Mouse (Mus musculus): ENCODE results near the gene Limd2.
"Not testable (repeated sequence)": the region's sequence is repeated elsewhere in the genome, so short reads cannot be mapped to it uniquely, and the experiment has no call there.

Limd2 gene

GRCm38 (mm10) chr11:106160841-106161721, at the start of gene Limd2, which contains the start of gene Gm10840:
TSS of gene Limd2 (minus strand) at chr11:106160860.
TSS of gene Gm10840 (plus strand) at chr11:106160850.
- peak; percentile 68 for DNase-seq (ENCODE audit: low spot score)

GRCm38 (mm10) chr11:106202123-106202465, 41.4 kb upstream of the Limd2 start, which contains the start of gene Strada:
TSS of gene Strada (minus strand) at chr11:106202168.
- DNase-seq (ENCODE audit: low spot score) = no peak

- DNase-seq (ENCODE audit: low spot score) = no peak
These were observed 40.9 kb upstream of the Limd2 start for GRCm38 (mm10) chr11:106201337-106202122.

DNA sequence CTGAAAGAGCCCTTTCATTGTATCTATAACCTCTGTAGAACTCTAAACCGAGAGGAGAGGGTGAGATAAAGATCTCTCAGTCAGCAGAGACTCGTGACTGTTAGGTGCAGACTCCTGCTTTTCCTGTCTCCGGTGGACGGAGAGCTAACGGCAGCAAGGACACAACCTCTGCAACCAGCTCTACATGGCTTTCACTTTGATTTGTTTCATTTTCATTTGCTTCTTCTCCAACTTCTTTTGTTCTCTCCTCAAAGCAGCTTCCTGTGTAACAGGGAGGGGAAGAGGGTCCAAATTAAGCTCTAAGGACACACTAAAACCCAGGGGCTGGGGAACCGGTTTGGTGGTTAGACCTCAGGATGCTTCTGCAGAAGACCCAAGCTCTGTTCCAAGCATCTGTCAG, 40.1 kb upstream of the Limd2 start:
- DNase-seq (ENCODE audit: low spot score) = no peak

DNA sequence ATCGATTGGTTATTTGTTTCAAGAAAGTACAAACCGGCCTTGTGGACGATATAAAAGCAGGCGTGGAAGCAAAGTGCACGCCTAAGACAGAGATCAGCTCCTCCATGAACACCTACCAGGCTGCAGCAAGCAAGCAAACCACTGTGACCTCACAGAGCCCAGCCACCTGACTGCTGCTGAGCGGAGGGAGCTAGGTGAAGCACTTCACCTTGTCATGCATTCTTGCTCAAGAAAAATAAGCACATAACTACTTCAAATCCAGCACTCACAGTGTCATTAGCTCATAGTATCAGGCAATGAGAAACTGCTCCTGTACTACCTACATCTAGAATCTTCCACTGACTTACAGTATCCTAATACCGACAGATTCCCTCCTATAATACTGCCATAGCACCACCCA, 39.3 kb upstream of the Limd2 start:
- not testable (repeated sequence) for DNase-seq (ENCODE audit: low spot score)

GRCm38 (mm10) chr11:106198277-106198676, 37.6 kb upstream of the Limd2 start:
- no peak for DNase-seq (ENCODE audit: low spot score)

DNA sequence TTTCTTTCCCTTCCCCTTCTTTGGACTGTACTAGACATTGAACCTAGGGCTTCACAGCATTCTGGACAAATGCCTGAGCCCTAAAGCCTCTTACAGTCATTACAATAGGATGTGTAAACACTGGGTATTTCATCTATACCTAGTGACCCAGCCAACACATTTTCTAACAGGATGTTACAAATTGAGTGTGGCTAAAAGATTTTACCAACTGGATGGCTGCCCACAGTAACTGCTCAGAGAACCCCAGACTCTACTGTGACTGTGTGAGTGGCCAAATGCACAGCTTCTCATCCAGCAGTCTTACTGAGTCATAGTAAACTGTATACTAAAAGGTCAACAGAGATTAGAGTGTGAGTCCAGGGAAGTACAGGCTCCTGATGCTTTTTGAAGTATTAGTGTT, 34.7 kb upstream of the Limd2 start:
- DNase-seq (ENCODE audit: low spot score) = no peak

GRCm38 (mm10) chr11:106194891-106195290, 34.2 kb upstream of the Limd2 start:
- DNase-seq (ENCODE audit: low spot score) = no peak

DNA sequence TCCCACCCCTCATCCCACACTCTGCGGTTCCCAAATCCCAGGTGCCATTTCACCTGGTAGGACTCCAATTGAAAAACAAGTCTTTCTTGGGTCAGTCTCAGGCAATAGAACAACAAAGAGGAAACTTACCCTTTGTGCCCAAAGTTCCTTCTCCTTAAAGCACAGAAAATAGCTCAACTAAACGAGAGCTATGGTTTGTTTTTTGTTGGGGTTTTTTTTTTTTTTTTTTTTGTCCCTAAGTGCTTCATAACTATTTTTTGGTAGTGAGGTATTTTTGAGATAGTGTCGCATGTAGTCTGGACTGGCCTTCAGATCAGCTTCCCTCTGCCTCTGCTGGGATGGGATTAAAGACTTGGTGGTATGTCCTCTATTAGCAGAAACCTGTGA, 33.5 kb upstream of the Limd2 start:
- DNase-seq (ENCODE audit: low spot score) = no peak

- DNase-seq (ENCODE audit: low spot score) = peak; percentile 98
These were observed 32.9 kb upstream of the Limd2 start for GRCm38 (mm10) chr11:106193371-106194154.

GRCm38 (mm10) chr11:106192657-106193370, 32.2 kb upstream of the Limd2 start:
- peak; percentile 4 for DNase-seq (ENCODE audit: low spot score)

GRCm38 (mm10) chr11:106192241-106192640, 31.6 kb upstream of the Limd2 start:
- DNase-seq (ENCODE audit: low spot score) = no peak

DNA sequence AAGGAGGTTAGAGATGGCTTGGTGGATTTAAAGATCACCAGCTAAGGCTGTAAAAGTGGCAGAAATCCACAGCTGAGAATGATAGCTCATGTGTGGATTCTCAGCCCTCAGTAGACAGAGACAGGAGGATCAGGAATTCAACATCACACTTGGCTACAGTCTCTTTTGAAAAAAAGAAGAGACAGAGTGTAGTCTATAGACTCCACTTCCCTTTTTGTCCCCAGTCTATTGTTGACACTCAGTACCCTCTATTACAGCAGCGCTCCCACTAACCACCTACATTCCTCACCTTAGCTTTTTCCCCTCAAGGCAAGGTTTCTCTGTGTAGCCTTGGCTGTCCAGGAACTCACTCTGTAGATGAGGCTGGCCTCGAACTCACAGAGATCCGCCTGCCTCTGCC, 31.1 kb upstream of the Limd2 start:
- DNase-seq (ENCODE audit: low spot score) = no peak

DNA sequence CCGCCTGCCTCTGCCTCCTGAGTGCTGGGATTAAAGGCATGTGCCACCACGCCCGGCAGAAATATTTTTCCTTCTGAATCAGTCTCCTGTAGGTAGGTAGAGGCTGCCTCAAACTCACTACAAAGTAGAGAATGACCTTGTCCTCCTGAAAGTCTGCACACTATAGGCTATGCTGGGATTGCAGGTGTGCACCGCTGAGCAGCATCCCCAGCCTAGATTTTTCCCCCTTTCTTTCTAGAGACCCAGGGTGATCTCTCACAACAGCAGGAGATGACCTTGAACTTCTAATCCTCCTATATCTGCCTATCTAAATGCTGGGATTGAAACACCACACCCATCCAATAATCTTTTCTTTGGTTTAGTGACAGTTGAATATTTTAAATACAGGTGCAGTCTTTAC, 26.7 kb upstream of the Limd2 start:
- DNase-seq (ENCODE audit: low spot score) = no peak

- DNase-seq (ENCODE audit: low spot score) = no peak
These were observed 19.8 kb upstream of the Limd2 start for GRCm38 (mm10) chr11:106180449-106180801.

GRCm38 (mm10) chr11:106179711-106180448, 19.2 kb upstream of the Limd2 start:
- no peak for DNase-seq (ENCODE audit: low spot score)

DNA sequence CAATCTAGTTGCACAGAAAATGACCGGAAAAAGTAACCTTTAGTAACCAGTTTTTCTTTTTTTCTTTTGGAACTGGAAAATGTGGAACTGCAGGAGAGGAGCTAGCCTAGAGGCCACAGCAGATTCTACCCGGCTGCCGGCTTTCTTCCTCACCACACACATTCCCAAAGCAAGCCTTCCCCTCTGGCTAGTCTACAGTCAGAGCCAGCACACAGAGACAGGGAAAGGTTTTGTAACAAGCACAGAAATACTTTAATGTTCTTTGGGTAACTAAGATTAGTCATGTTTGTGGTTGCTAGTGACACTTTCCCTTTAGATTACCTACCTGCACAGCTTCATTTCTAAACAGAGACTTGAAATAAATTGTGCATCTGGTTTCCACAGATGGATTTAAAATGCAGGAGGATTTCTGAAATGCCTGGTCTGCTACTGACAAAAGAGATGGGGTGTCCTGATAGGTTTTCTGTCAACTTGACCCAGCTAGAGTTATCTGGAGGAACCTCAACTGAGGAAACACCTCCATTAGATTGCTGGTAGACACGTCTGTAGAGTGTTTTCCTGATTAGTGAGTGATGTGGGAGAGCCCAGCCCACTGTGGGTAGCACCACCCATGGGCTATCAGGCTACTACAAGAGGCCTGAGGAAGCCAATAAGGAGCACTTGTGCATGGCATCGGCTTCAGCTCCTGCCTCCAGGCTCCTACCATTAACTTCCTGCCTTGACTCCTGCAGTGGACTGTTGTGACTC, 17.5 kb upstream of the Limd2 start:
- DNase-seq (ENCODE audit: low spot score) = no peak

- DNase-seq (ENCODE audit: low spot score) = no peak
These were observed 15.7 kb upstream of the Limd2 start for GRCm38 (mm10) chr11:106176372-106176771.

GRCm38 (mm10) chr11:106175081-106175480, 14.4 kb upstream of the Limd2 start:
- no peak for DNase-seq (ENCODE audit: low spot score)

- no peak for DNase-seq (ENCODE audit: low spot score)
These were observed 13.7 kb upstream of the Limd2 start for GRCm38 (mm10) chr11:106174372-106174771.

Data from embryo, embryonic 10.5 days (tissue).